Mouse (Mus musculus): ENCODE results near the gene Xdh.

DNA sequence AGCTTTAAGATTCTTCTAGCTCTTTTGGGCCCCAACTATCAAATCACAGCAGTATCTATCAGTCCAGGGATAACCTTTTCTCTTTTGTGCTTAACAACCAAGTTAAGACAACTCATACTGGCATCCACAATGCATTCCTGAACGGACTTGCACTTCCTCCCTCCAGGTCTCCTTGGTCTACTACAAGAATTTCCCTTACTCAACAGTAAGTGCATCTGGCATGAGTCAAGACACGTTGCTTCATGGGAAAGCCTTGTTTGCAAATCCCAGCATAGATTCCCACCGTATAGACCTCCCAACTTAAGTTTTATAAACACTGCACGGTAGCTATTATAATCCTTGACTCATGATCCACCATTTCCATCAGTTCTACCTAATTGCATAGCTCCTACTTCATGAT is 16.4 kb downstream of the Xdh start:
- TF ChIP-seq EP300 (IDR thresholded peaks at IDR 0.05; ENCODE audit: low read depth), result no peak
- no peak for TF ChIP-seq CTCF (IDR thresholded peaks at IDR 0.05; ENCODE audit: low read depth)

Data from heart, postnatal 0 days (tissue).